Comparison of ENCODE assay signal across 26 mouse cellular contexts in the genomic region with DNA sequence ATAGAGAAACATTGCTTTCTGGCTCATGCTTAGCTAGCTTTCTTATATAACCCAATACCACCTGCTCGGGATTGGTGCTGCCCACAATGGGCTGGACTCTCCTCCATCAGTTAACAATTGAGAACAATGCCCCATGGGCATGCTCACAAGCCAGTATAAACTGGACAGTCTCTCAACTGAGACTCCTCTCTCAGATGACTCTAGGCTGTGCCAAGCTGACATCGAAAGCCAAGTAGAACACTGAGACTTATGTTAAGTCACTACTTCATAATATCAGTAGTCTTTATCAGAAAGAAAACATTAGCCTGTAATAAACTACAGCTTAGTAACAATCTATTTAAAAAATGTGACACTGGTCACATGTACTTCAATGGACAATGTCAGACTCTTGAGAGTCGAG. TPM values are rescaled to one million over a fixed set of nuclear protein-coding genes. Genes with fewer than 3 reads are reported as not detected.
DNase-seq lines count a peak whose midpoint lies in the region; ATAC-seq lines count a peak whose summit lies in the region.
"Had no signal": no experiment of that assay in that cellular context is flagged by ENCODE, and none has a peak within 500 bp of the region (broad histone marks: within the 10 kb centered on the region; RNA-seq: fewer than 3 reads in every experiment).

No protein-coding gene starts in this region.

- no peak overlapping the region for H3K9ac ChIP-seq in hindbrain, embryonic 12.5 days
- H3K9ac ChIP-seq in neural tube, embryonic 15.5 days (replicated peaks) = no peak overlapping the region
- H3K9ac ChIP-seq: embryonic facial prominence, embryonic 12.5 days; forebrain, embryonic 12.5 days had no signal

- WGBS in hindbrain, embryonic 12.5 days = 89% methylated on average over 3 of the region's 3 CpGs
- 87% methylated on average over 3 of the region's 3 CpGs for WGBS in neural tube, embryonic 15.5 days

- peak; percentile 32 for DNase-seq in adrenal gland, postnatal 10 days
- DNase-seq in adrenal gland, postnatal 25 days = no peak
- DNase-seq in lung, postnatal 36 days = peak; percentile 14
- no peak for DNase-seq in lung, adult 18-20 months
- peak; percentile 89 for DNase-seq in fat pad, adult 2 months (ENCODE audit: extremely low read depth, low read depth, low spot score)
- DNase-seq: adrenal gland, adult 2 months; adrenal gland, postnatal 14 days; B cell, adult 2 months; cerebellum, adult 11-12 months; cerebellum, adult 2 months; cerebellum, adult 9-10 months; cerebellum, postnatal 10 days; cerebellum, postnatal 25 days had no signal

- no peaks in the 10 kb centered on the region for H3K27me3 ChIP-seq in hindbrain, embryonic 12.5 days
- no peaks in the 10 kb centered on the region for H3K27me3 ChIP-seq in neural tube, embryonic 15.5 days (replicated peaks)
- H3K27me3 ChIP-seq: CH12.LX; embryonic facial prominence, embryonic 12.5 days; Patski had no signal

- no peak overlapping the region for H3K4me3 ChIP-seq in hindbrain, embryonic 12.5 days
- H3K4me3 ChIP-seq in neural tube, embryonic 15.5 days (replicated peaks) = no peak overlapping the region
- H3K4me3 ChIP-seq: embryonic facial prominence, embryonic 10.5 days; embryonic facial prominence, embryonic 12.5 days; forebrain, embryonic 10.5 days; forebrain, embryonic 12.5 days had no signal

- no peak overlapping the region for H3K27ac ChIP-seq in hindbrain, embryonic 12.5 days
- H3K27ac ChIP-seq in neural tube, embryonic 15.5 days (replicated peaks) = no peak overlapping the region
- H3K27ac ChIP-seq: embryonic facial prominence, embryonic 10.5 days; embryonic facial prominence, embryonic 12.5 days; forebrain, embryonic 10.5 days; forebrain, embryonic 12.5 days had no signal

- no peak for ATAC-seq in hindbrain, embryonic 12.5 days (ENCODE audit: low FRiP score)
- ATAC-seq in neural tube, embryonic 15.5 days (ENCODE audit: low FRiP score) = no peak
- ATAC-seq: activated CD4-positive, CD25-positive, alpha-beta regulatory T cell, adult 4 months; CD4-positive, CD25-positive, alpha-beta regulatory T cell, adult 4 months; forebrain, embryonic 14.5 days; forebrain, embryonic 16.5 days; Patski had no signal

- H3K4me2 ChIP-seq in hindbrain, embryonic 12.5 days (replicated peaks) = no peak overlapping the region
- no peak overlapping the region for H3K4me2 ChIP-seq in neural tube, embryonic 15.5 days
- H3K4me2 ChIP-seq: embryonic facial prominence, embryonic 12.5 days; forebrain, embryonic 12.5 days had no signal

- no peaks in the 10 kb centered on the region for H3K9me3 ChIP-seq in hindbrain, embryonic 12.5 days (replicated peaks)
- no peaks in the 10 kb centered on the region for H3K9me3 ChIP-seq in neural tube, embryonic 15.5 days (replicated peaks)
- H3K9me3 ChIP-seq: embryonic facial prominence, embryonic 10.5 days; embryonic facial prominence, embryonic 12.5 days; forebrain, embryonic 10.5 days; forebrain, embryonic 12.5 days had no signal

- no peaks in the 10 kb centered on the region for H3K4me1 ChIP-seq in hindbrain, embryonic 12.5 days
- no peaks in the 10 kb centered on the region for H3K4me1 ChIP-seq in neural tube, embryonic 15.5 days
- H3K4me1 ChIP-seq: embryonic facial prominence, embryonic 10.5 days; embryonic facial prominence, embryonic 12.5 days; forebrain, embryonic 10.5 days; forebrain, embryonic 12.5 days had no signal

- H3K36me3 ChIP-seq in hindbrain, embryonic 12.5 days = no peaks in the 10 kb centered on the region
- H3K36me3 ChIP-seq in neural tube, embryonic 15.5 days = no peaks in the 10 kb centered on the region
- H3K36me3 ChIP-seq: embryonic facial prominence, embryonic 10.5 days; embryonic facial prominence, embryonic 12.5 days; forebrain, embryonic 10.5 days; forebrain, embryonic 12.5 days; G1E had no signal

RNA-seq across cellular contexts. Expression of gene Cfap54, which starts 35.2 kb away (rescaled TPM):
- total RNA-seq in adrenal gland, postnatal 10 days (2021) = 10 to 100 TPM in 1 of 2 experiments, 1 to 10 TPM in 1; 7.3 to 10.2 TPM
- 4.8 and 6.5 TPM in 2 replicates for total RNA-seq in adrenal gland, postnatal 25 days (2021)
- polyA plus RNA-seq in hindbrain, embryonic 12.5 days (2016; fragmentation: Nextera tagmentation; extraction: Ambion mirVana) = 2.0 and 2.5 TPM in 2 replicates
- 1.3 and 2.2 TPM in 2 replicates for polyA plus RNA-seq in neural tube, embryonic 15.5 days (2015; fragmentation: Nextera tagmentation; extraction: Ambion mirVana)

RNA-seq across cellular contexts. Expression of gene Cdk17, which starts 44.0 kb away (rescaled TPM):
- total RNA-seq in adrenal gland, postnatal 10 days (2021) = 10 to 100 TPM; 37.3 to 38.7 TPM
- total RNA-seq in adrenal gland, postnatal 25 days (2021) = 21.7 and 27.6 TPM in 2 replicates
- polyA plus RNA-seq in hindbrain, embryonic 12.5 days (2016; fragmentation: Nextera tagmentation; extraction: Ambion mirVana) = 49.7 and 49.8 TPM in 2 replicates
- 39.5 and 41.2 TPM in 2 replicates for polyA plus RNA-seq in neural tube, embryonic 15.5 days (2015; fragmentation: Nextera tagmentation; extraction: Ambion mirVana)

Comparison
In these comparisons a context has a peak if more than half of its experiments do, and no peak if none do; other contexts are left out.
1. DNase-seq: peak in adrenal gland, postnatal 10 days (single experiment), lung, postnatal 36 days (single experiment) and fat pad, adult 2 months (single experiment); none in adrenal gland, postnatal 25 days (single experiment) and lung, adult 18-20 months (0 of 2).